Mouse (Mus musculus): ENCODE data around the gene Ergic1.

DNA sequence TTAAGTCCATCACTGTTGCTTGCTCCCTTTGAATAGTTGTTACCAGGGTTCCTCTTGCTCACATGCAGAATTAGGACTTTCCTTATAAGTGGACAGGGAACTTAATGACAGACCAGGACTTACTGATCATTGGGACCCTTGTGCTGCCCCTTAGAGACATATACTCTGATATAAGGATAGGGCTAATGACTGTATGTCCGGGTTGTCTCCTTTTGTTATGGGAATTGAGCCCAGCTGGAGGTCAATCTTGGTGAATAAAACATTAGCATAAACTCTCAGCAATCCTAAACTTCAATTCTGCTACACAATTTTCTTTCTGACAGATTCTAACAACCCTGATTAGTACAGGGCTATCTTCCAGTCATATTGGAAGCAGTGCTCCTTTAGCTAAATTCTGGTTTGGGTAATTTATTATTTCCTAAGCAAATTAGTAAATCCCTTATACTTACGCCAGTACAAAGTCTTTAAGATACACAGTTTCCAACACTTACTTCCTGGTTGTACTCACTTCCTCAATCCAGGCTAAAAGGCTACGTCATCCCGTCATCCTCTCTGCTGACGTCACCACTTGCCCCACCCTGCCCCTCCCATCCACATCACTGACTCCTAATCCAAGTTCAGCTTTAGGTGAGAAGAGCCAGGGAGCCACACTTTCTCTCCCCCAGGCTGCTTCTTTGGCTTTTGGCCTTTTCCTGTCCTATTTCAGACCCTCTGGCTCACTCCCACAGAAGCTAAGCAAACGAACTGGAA is 23.4 kb upstream of the Ergic1 start:
- no peak for TF ChIP-seq CTCF (IDR thresholded peaks at IDR 0.05; ENCODE audit: borderline replicate concordance, control insufficient read depth, extremely low read depth, insufficient read depth, low read length, poor library complexity)
- no peak for TF ChIP-seq POLR2A (IDR thresholded peaks at IDR 0.05; ENCODE audit: control insufficient read depth, extremely low read depth, insufficient read depth, low read length, poor library complexity)

All from thymus, adult 2 months (tissue).